Mouse (Mus musculus) Patski (cell line): ENCODE results near the gene Gm45717. TPM values are rescaled to one million over a fixed set of nuclear protein-coding genes. Genes with fewer than 3 reads are reported as not detected.

Source experiments
- ATAC-seq: fragments of 100-300 bp; one replicate; pipeline ENCODE4 v1.8.0; 2021
- CTCF ChIA-PET: fragments of 350-600 bp; sonication (Branson Sonifier 250); formaldehyde crosslinking; loops from one replicate; lab custom pipeline; 2022; ENCODE audit warnings: inconsistent platforms; lab: Charles Lee
- POLR2A ChIA-PET: fragments of 350-600 bp; sonication (Branson Sonifier 250); formaldehyde crosslinking; loops from one replicate; lab custom pipeline; 2022; ENCODE audit warnings: antibody characterized with exemption, inconsistent platforms; lab: Charles Lee
- DNase-seq: peaks from one replicate; pipeline ENCODE4 v3.0.0-alpha.2; 2011; ENCODE audit warnings: low read depth, low spot score
- H3K27me3 ChIP-seq: fragments of 371-371 bp; one replicate; pipeline ENCODE4 v1.5.1; 2021
- CTCF ChIP-seq: fragments of 100-300 bp; IDR thresholded peaks from one replicate; pipeline ENCODE4 v1.5.1; 2021
- in situ Hi-C: fragments of 300-500 bp; cut with MboI; formaldehyde crosslinking; loops from 3 replicates; pipeline ENCODE4 v1.11.1; 2018; ENCODE audit warnings: low pct_unique_long_range_greater_than_20kb, mixed read lengths
- polyA plus RNA-seq: library from polyadenylated mRNA; unstranded; gene quantifications from one replicate; pipeline ENCODE4 v1.2.3, GENCODE M21; 2021

The Gm45717 gene
- polyA plus RNA-seq, 1 experiment from 2014 or later: 0.50 TPM

GRCm38 (mm10) chr7:140967862-140968591 is 12.3 kb upstream of the Gm45717 start:
- no peak for TF ChIP-seq CTCF
- ChIA-PET CTCF (interaction anchor here (1.0 to 1.9 kb wide), 3 partner anchors 8 to 41 kb away, joined by 3 to 5 read pairs (median 5); no protein-coding TSS in a partner anchor), POLR2A (no interaction called here)
- in situ Hi-C loops: no loop called here
- H3K27me3 ChIP-seq: no peaks in the 10 kb centered on the region
- DNase-seq (no peak), ATAC-seq (no peak)

DNA sequence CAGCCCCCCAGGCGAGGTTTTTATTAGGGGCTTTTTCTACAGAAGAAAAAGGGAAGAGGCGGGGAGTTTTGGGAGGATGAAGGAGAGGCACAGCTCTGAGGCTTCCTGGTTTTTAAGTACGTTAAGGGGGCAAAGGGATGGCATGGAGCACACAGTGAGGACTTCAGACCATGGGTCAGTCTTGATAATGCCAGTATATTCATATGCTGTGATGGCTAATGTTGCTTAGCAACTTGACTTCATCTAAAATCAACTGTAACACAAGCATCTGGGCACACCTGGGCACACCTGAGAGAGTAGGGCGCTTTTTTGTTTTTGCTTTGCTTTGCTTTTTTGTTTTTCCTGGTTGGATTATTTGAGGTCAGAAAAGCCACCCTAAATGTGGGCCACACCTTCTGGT is 11.2 kb upstream of the Gm45717 start, which contains the start of gene Ifitm1:
Gene Ifitm1, plus strand, starts transcription at position 301 of the 400 bp plus-strand sequence.
- ChIA-PET CTCF (interaction anchor here (1.1 kb wide), 2 partner anchors 7 to 41 kb away, joined by 3 to 5 read pairs; no protein-coding TSS in a partner anchor), POLR2A (no interaction called here)
- in situ Hi-C loops: no loop called here
- no peak for TF ChIP-seq CTCF
- DNase-seq (no peak), ATAC-seq (no peak)
- no peaks in the 10 kb centered on the region for H3K27me3 ChIP-seq

GRCm38 (mm10) chr7:140962733-140963132 is 7.0 kb upstream of the Gm45717 start:
- in situ Hi-C loops: no loop called here
- DNase-seq (no peak), ATAC-seq (no peak)
- no peaks in the 10 kb centered on the region for H3K27me3 ChIP-seq
- no peak for TF ChIP-seq CTCF
- POLR2A ChIA-PET: interaction anchor here (0.6 kb wide), 1 partner anchor 713 kb away, joined by 3 read pairs; no protein-coding TSS in a partner anchor
- CTCF ChIA-PET: no interaction called here

GRCm38 (mm10) chr7:140961416-140961815 is 5.7 kb upstream of the Gm45717 start:
- no peak for ATAC-seq
- POLR2A ChIA-PET: interaction anchor here (0.5 kb wide), 1 partner anchor 243 kb away, joined by 3 read pairs; no protein-coding TSS in a partner anchor
- in situ Hi-C loops: no loop called here
- no peak for DNase-seq
- TF ChIP-seq CTCF: no peak
- H3K27me3 ChIP-seq: no peaks in the 10 kb centered on the region
- CTCF ChIA-PET: no interaction called here

- no peak for TF ChIP-seq CTCF
- H3K27me3 ChIP-seq: no peaks in the 10 kb centered on the region
- DNase-seq: no peak
- in situ Hi-C loops: no loop called here
- ChIA-PET CTCF (interaction anchor here (0.7 to 5.1 kb wide), 19 partner anchors 8 to 216 kb away, joined by 3 to 41 read pairs (median 5); partner anchors contain the start of genes Pgghg and Scgb1c1), POLR2A (no interaction called here)
- ATAC-seq: no peak
These were observed 4.3 kb upstream of the Gm45717 start for GRCm38 (mm10) chr7:140960026-140960425.

DNA sequence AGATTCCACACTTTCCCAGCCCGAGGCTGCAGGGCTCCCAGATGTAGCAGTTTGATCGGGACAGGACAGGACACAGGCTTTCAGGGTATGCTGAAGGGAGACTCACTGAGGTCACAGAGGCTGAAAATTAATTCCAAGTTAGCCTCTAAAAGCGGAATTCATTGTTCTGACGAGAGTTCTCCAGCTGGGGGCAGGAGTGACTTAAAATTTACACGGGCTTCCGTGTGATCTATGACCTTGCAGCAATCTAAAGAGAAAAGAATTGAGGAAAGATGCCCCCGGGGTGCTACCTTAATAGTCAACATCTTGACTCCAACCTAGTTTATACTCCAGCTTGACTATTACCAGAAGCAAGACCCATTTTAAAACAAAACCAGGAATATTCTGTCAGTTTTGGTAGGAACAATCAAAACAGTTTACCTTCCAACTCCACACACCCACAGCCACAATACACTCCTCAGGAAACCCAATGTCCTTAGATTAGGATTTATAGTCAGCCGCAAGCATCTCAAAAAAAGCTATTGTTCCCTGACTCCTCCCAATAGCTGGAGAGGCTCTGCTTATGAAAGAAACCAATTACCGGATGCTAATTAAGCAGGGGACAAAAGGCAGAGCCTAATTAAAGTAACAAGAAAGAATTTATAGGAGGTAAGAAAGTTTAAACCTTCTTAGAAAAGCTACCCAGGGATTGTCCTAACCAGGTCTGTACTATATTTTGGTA is 3.6 kb upstream of the Gm45717 start:
- DNase-seq (no peak), ATAC-seq (no peak)
- in situ Hi-C loops: loop anchor here (5.0 kb wide), 3 partner anchors 53 to 218 kb away; partner anchors contain the start of gene Ifitm3
- ChIA-PET CTCF (interaction anchor here (0.7 to 5.1 kb wide), 27 partner anchors 8 to 217 kb away, joined by 3 to 41 read pairs (median 5); partner anchors contain the start of genes Ifitm5, Pgghg and Scgb1c1), POLR2A (no interaction called here)
- no peak for TF ChIP-seq CTCF
- H3K27me3 ChIP-seq: no peaks in the 10 kb centered on the region

GRCm38 (mm10) chr7:140956556-140956869 is 776 bp upstream of the Gm45717 start:
- ChIA-PET POLR2A (no interaction called here), CTCF (interaction anchor here (0.7 to 5.1 kb wide), 4 partner anchors 15 to 108 kb away, joined by 3 to 41 read pairs (median 10); partner anchors contain the start of genes Odf3 and Pgghg)
- DNase-seq: no peak
- in situ Hi-C loops: loop anchor here (5.0 kb wide), 3 partner anchors 56 to 221 kb away; partner anchors contain the start of gene Ifitm3
- no peaks in the 10 kb centered on the region for H3K27me3 ChIP-seq
- no peak for TF ChIP-seq CTCF
- no peak for ATAC-seq

- in situ Hi-C loops: loop anchor here (5.0 kb wide), 3 partner anchors 57 to 222 kb away; partner anchors contain the start of gene Ifitm3
- ChIA-PET POLR2A (interaction anchor here (0.8 to 1.1 kb wide), 2 partner anchors 12 to 46 kb away, joined by 3 to 5 read pairs; no protein-coding TSS in a partner anchor), CTCF (interaction anchor here (2.0 kb wide), 1 partner anchor 48 kb away, joined by 5 read pairs; no protein-coding TSS in a partner anchor)
- ATAC-seq (no peak), DNase-seq (no peak)
- no peak for TF ChIP-seq CTCF
- H3K27me3 ChIP-seq: no peaks in the 10 kb centered on the region
These were observed 395 bp downstream of the Gm45717 start for GRCm38 (mm10) chr7:140955342-140955741.

- DNase-seq (no peak), ATAC-seq (no peak)
- H3K27me3 ChIP-seq: no peaks in the 10 kb centered on the region
- CTCF ChIA-PET: interaction anchor here (1.3 to 2.0 kb wide), 2 partner anchors 13 to 47 kb away, joined by 3 to 5 read pairs; no protein-coding TSS in a partner anchor
- POLR2A ChIA-PET: interaction anchor here (0.8 to 1.1 kb wide), 2 partner anchors 12 to 46 kb away, joined by 3 to 5 read pairs; no protein-coding TSS in a partner anchor
- no peak for TF ChIP-seq CTCF
- in situ Hi-C loops: loop anchor here (5.0 kb wide), 3 partner anchors 58 to 223 kb away; partner anchors contain the start of gene Ifitm3
These were observed 1.0 kb downstream of the Gm45717 start for GRCm38 (mm10) chr7:140954733-140955071.
